Mouse (Mus musculus): ENCODE results near the gene Spef2.
"Not testable (repeated sequence)": the region's sequence is repeated elsewhere in the genome, so short reads cannot be mapped to it uniquely, and the experiment has no call there.

The Spef2 gene

DNA sequence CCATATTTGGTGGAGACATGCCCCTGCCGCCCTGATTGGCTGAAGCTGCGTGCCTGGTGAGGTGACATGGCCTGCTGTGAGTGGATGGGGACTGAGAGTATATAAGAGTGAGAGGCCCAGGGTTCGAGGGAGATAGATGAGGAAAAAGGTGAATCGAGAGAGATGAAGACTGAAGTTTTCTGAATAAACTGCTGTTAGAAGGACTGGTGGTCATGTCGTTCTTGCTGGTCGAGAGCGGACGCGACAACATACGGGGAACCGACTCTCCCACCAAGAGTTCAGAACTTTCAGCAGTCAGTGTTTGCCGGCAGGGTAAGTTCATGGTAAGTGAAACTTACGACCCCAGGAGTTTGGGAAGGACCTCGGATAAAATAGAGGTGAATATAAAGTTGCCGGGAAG is 191.4 kb downstream of the Spef2 start:
- not testable (repeated sequence) for DNase-seq (ENCODE audit: low read depth, low spot score)

GRCm38 (mm10) chr15:9548951-9549350 is 199.7 kb downstream of the Spef2 start:
- DNase-seq (ENCODE audit: low read depth, low spot score), result no peak

DNA sequence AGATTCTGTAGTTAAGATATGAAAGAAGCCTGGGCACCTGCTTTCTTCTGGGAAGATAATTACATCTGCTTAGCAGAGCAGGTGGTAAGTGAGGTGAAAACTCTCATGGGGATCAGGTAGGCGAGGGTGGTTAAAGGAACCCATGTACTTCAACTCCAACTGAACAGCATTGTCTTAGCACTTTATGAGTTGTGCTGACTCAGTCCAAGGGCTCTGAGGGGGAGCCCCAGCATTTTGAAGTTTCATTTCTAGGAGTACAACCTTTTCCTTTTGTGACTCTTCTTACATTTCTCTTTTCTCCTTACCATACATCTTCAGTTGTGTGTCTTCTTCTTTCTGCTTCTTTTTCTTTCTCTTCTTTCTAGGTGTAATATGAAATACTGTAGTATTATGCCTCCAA is 213.5 kb downstream of the Spef2 start:
- DNase-seq (ENCODE audit: low read depth, low spot score), result no peak

- no peak for DNase-seq (ENCODE audit: low read depth, low spot score)
Measured at GRCm38 (mm10) chr15:9533356-9533902, 215.2 kb downstream of the Spef2 start.

DNA sequence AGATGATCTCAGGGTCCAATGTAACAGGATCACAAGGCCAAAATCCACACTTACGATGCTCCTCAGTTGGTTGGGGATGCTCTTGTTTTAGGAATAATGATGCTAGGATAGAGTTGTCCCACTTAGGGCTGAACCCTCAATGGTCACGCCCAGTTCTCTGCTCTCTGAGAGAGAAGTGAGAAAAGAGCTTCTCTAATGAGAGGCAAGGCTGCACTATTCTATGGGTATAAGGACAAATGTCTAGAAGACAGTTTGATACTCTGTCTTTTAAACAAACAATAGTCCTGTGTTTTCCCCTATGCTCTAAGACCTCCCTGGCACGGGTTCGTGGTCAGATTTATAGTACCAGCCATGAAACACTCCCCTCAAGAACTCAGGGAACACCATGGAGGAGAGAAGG is 218.6 kb downstream of the Spef2 start, which contains the start of gene Il7r:
Gene Il7r, minus strand, starts transcription at position 101 of the 400 bp plus-strand sequence.
- DNase-seq (ENCODE audit: low read depth, low spot score), result no peak

DNA sequence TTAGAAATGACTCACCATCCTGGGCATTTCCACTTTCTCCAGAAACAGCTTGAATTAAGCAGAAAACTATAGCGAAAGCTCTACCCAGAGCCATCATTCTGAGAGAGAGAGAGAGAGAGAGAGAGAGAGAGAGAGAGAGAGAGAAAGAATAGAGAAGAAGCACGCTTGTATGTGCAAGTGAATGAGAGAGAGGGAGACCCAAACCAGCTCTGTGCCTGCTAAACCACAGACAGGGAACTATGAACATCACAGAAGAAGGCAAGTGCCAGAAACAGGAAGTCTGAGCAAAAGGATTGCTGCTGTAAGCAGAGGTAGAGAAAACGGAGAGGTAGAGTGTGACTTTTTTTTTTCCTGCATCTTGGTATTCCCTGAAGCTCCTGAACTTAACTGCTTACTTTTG is 219.0 kb downstream of the Spef2 start:
- DNase-seq (ENCODE audit: low read depth, low spot score), result no peak

Measured in c-Kit-negative CD71-positive TER-119-positive erythroid progenitor cells, embryonic 14.5 days (primary cell).